Mouse (Mus musculus) erythroblast, embryonic 14.5 days (primary cell): ENCODE measurements at regions not wholly inside any gene's neighbourhood (a gene's known extent, or its start where the extent isn't known, plus 50 kb on each side); places are given as distances from the start of the nearest gene placed in this dataset.

Experiments
- GATA1 ChIP-seq: IDR thresholded peaks from 2 replicates; pipeline ENCODE4 v1.6.1; 2012; ENCODE audit warnings: low read length, inconsistent platforms, mixed read lengths
- TAL1 ChIP-seq: IDR thresholded peaks from 3 replicates; pipeline ENCODE4 v1.6.1; 2012; ENCODE audit warnings: low read length, inconsistent platforms, mixed read lengths

- TF ChIP-seq TAL1 (no peak), GATA1 (no peak)
These were observed 85.6 kb downstream of the Car2 start for GRCm38 (mm10) chr3:14971647-14972046.
